Mouse (Mus musculus) stomach, adult 2 months (tissue): ENCODE results near the gene Ube2dnl1. TPM values are rescaled to one million over a fixed set of nuclear protein-coding genes. Genes with fewer than 3 reads are reported as not detected.

ENCODE experiments used
- polyA plus RNA-seq: library from polyadenylated mRNA; depleted of rRNA; stranded (reverse); fragments of >200 nt; gene quantifications from 2 replicates; pipeline ENCODE4 v1.2.3, GENCODE M21; 2012; rRNA removed

Ube2dnl1 gene
- polyA plus RNA-seq = not detected in 2 replicates

DNA sequence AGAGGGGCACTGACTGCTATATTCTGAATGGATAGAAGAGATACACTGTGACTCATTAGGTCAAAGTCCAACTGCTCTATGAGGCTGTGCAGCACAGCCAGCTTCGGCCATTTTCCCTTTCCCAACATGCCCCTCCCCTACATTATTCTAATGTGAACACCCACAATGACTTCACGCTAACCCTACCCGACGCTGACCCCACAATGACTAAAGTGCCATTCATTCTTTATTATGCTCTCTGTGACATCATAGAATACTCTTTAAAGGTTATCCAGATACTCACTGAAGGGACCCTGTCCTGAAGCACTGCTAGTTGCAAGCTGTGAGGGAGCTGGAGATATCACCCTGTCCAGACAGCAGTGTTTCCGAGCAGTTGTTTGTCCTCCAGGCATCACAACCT lies at the start of gene Ube2dnl1:
Gene Ube2dnl1 (plus strand): TSS at position 301 of the 400 bp plus-strand sequence.

DNA sequence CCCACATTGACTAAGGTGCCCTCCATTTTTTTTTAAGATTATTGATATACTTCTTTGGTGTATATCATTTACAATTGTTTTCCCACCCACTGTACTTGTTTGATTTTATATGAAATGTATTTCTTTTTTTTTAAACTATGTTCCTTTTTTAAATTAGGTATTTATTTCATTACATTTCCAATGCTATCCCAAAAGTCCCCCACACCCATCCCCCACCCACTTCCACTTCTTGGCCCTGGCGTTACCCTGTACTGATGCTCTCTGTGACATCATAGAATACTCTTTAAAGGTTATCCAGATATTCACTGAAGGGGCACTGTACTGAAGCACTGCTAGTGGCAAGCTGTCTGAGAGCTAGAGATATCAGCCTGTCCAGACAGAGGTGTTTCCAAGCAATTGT lies 2.5 kb downstream of the Ube2dnl1 start, which contains the start of gene Ube2dnl2:
Gene Ube2dnl2 (plus strand): TSS at position 301 of the 400 bp plus-strand sequence.

Other genes with a start within 250 kb of the Ube2dnl1 start
- gene Ube2dnl2, start 2.6 kb downstream of the Ube2dnl1 start, polyA plus RNA-seq = not detected in 2 replicates